Mouse (Mus musculus) ES-E14 (cell line): Measurements from ENCODE around the gene T.

ENCODE experiments used
- MAFK ChIP-seq: IDR thresholded peaks from 2 replicates; pipeline ENCODE4 v1.6.1; 2014; ENCODE audit warnings: mild to moderate bottlenecking, low read depth, low read length, inconsistent platforms; ENCODE audit not compliant: insufficient read depth
- ZC3H11A ChIP-seq: IDR thresholded peaks from 2 replicates; pipeline ENCODE4 v1.6.1; 2012; ENCODE audit warnings: low read depth, mild to moderate bottlenecking, inconsistent platforms, low read length, borderline replicate concordance

DNA sequence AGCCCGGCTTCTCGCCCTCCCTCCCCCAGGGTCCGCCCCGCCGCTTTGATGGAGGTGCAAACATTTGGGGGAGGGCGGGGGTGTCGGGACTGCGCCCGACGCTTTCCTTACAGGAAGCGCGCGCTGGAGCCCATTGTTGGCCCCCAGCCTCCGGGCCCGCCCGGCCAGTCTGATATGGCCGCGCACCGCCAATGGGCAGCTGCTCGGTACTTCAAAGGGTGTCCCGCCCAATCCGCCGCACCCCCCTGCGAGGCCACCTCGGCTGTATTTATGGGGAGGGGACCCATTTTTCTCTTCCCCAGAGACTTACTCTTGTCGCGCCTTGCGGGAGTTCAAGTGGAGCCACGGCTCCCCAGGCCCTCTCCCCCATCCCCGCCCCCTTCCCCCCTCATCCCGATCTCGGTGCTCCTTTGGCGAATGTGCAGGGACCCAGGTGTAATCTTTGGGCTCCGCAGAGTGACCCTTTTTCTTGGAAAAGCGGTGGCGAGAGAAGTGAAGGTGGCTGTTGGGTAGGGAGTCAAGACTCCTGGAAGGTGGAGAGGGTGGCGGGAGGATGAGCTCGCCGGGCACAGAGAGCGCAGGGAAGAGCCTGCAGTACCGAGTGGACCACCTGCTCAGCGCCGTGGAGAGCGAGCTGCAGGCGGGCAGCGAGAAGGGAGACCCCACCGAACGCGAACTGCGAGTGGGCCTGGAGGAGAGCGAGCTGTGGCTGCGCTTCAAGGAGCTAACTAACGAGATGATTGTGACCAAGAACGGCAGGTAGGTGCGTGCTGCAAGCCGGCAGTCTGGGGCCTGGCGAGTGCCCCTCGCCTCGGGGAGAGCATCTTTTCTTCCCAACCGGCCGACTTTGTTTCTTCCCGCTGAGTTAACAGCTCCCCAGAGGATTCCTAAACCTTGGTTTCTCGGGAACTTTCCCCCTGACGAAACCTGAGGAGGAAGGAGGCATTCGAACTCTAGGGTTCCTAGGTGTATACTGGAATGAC is at the start of gene T:
- TF ChIP-seq ZC3H11A: no peak
- TF ChIP-seq MAFK: no peak
